Mouse (Mus musculus) E14TG2a.4 (cell line): Measurements from ENCODE around the gene Ebf3.

Experiments used
- CTCF ChIP-seq: conservative IDR thresholded peaks from 2 replicates; pipeline ENCODE4 v1.5.1; 2014; ENCODE audit warnings: low read length
- NANOG ChIP-seq: IDR thresholded peaks from 2 replicates; pipeline ENCODE4 v1.6.1; 2014; ENCODE audit warnings: borderline replicate concordance, low read length, mixed read lengths
- POU5F1 ChIP-seq: IDR thresholded peaks from 2 replicates; pipeline ENCODE4 v1.6.1; 2014; ENCODE audit warnings: low read length, borderline replicate concordance

DNA sequence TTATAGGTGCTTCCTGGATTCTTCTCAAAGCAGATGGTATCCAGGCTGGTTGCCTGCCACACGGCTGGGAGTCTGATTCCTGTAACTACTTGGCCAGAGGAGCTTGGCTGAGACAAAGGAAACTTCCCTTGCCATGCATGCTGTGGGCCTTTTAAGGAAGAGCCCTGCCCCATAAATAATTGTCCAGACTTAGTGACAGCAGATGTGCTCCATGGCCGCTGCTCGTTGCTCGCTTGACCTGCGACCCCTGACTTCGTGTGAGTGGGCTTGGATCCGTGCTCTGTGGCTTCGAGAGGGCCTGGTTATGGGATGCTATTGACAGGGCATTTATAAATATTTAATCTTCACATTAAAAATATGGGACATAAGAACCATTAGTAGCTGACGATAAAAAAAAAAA lies 142.0 kb downstream of the Ebf3 start:
- no peak for TF ChIP-seq CTCF
- TF ChIP-seq POU5F1: no peak
- TF ChIP-seq NANOG: no peak
